Mouse (Mus musculus): ENCODE measurements at regions not wholly inside any gene's neighbourhood (a gene's known extent, or its start where the extent isn't known, plus 50 kb on each side); places are given as distances from the start of the nearest gene placed in this dataset.
A peak's percentile ranks its signal among the peaks of the same experiment; 100 is the strongest.

DNA sequence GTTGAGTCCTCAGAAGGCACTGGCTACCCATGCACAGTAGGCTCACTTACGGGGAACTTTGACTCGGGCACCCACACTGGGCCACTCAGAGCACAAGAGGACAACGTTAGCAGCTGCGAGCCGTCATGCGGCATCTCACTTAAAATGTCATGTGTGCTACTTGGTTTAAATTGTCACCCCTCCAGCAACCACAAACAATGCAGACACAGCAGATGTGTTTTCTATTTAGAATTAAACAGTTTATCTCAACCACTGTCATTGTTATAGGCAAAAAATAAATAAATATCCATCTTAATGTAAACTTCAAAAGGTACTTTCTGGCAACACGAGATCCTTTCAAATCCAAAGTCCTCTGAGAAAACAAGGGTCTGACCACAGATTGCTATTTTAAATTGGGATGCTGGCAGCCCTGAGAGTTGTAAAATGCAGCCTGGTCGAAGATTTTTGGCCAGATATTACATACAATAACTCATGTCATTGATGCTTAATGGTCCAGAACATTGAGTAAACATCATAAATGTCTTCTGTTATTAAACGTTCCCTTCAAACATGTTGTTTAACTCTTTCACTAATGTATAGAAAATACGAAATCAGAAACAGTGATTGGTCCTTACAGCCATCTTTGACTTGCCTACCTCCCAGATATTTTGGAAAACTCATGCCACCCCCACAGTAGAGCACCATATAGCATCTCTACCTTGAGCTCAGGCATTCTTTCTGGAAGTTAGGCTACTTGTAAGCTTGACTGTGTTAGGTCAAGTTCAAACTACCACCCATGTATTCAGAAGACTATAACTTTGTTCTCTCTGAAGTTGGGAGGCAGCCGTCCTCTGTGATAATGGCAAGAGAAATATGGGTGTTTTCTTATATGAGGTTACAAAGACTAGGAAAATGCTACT lies 232.8 kb upstream of the Tcf21 start:
- no peak for DNase-seq

DNA sequence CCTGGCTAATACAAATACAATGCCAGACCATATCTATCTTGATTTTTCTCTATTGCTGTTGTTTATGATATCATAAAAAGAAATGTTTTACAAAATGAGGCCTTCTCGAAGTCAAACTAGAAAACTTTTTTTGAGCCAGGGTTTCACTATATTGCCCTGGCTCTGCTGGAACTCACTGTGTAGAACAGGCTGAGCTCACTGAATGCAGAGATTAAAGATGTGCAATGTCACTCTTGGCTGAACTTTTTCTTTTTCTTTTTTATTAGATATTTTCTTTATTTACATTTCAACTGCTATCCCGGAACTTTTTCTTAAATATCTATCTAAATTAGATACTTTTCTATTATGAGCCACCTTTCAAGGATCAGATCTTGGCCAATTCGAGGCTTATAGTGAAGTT lies 224.5 kb upstream of the Tcf21 start:
- no peak for DNase-seq

DNA sequence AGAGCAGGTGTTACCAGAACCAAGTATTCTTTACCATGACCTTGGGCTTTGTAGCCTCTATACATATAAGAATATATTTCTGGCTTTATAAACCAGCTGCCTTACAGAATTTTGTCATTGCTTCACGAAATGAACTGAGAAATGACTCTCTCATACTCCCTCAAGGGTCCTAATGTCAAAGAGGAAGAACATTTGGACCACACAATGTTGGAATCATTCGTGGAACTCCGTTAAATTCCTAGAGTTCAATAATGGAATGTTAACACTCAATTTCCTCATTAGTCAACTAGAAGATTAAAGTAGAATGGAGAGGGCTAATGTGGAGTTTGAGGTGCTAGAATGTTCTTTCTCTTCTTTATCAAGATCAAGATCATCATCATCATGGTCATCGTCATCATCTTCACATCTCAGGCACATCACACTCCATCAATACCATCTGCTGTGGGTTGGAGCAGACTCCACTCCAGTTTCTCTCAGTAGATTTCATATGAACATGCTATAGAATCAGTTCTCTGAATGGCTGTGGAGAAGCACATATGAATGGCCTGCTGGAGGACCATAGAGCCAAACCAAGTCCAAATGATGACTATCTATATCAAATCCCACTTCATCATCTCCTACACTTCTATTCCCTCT lies 211.6 kb upstream of the Tcf21 start:
- DNase-seq, result no peak

DNA sequence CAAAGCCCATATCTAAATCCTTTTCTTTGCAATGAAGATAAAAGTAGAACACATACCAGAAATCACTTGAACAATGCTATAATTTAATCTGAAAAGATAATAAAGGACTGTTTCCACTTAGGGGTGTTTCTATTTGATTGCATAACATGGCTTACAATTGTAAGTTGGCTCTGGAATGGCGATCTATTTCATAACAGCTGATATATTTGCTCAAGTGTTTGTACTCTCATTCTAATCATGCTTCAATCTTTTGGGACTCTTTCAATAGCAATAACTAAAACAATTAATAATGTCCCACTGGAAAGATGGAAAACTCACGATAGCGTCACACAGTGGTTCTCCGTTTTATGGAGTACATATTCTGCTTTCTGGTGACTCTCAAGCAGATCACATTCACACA lies 208.0 kb upstream of the Tcf21 start:
- DNase-seq, result no peak

DNA sequence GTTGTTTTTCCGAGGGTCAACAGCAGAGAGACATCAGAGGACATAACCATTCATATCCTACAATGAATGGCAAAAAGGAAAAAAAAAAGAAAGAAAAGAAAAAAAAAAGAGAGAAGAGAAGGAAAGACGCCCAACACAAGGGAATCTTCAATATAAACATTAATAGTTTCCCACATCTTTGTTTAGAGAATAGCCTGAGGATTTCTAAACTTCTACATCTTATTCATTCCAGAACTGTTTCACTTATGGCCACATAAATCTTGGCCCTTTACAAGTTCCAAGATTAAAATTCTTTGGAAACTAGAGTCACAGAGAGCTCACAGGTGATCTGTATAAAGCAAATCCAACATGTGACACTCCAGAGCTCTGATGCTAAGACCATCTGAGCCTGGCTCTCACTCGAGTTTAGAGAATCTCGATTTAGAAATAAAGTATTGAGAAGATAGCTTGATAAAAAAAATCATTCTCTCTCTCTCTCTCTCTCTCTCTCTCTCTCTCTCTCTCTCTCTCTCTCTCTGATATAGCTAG lies 197.2 kb upstream of the Tcf21 start:
- no peak for DNase-seq

DNA sequence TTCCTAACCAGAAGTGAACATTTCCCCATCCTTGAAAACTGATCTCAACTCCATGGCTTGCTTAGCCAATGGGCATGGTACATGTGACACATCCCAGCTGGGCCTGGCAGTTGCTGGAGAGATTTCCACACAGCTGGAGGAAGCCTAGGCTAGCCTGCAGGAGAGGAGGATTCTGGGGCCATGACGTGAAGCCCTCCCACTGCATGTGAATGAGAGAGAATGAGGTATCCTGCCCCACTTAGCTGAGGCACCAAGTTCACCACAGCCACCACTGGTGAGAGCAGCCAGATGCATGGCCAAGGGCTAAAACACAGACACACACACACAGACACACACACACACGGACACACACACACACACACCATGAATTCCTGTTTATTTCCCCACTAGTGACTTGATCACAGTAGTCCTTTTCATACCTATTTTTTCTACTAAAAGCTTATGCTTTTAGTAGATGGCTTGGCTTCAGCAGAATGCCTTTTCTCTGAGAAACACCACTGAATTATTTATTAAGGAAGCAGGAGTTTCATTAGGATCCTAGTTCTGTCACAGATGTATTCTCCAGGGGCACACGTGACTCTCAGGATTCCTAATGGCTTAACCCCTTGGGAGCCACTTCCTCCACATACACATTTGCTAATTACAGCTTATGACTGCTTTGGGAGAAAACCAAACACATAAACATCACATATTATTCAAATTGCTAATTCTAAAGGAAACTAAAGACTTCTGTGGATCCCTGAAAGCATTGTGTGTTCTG lies 196.1 kb upstream of the Tcf21 start:
- DNase-seq, result peak; percentile 38

DNA sequence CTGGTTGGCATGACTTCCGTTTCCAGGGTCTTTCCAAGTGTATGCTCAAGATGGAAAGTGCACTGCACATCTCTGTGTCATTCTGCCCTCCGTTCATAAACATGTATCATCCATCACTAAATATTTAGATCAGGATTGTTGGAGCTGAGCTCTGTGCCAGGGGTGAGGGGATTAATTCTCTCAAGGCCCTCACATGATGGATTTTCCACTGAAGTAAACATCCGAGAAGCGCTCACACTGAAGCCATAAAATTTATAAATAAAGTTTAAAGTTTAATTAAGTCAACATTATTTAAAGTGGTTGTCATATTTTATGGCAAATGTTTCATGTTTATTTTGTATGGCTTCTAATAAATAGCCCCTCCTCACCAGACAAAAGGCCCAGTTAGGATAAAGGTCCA lies 190.7 kb upstream of the Tcf21 start:
- DNase-seq, result no peak

DNA sequence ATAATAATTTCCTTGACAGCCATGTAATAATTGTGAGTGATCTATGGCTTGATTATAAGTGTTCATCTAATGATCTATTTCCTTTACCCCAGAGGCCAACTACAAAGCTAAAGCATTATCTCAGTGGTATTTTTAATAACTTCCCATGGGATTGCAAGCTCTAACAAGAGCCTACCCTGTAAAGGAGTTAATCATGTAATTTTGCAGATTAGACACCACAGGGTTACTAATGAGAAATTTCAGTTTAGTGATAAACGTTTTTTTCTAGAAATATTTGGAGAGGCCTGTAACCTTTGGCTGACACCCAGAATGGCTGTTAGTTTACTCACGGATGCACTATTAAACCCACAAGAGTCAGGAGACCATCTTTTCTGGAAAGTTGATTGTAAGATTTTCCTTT lies 190.2 kb upstream of the Tcf21 start:
- DNase-seq, result no peak

DNA sequence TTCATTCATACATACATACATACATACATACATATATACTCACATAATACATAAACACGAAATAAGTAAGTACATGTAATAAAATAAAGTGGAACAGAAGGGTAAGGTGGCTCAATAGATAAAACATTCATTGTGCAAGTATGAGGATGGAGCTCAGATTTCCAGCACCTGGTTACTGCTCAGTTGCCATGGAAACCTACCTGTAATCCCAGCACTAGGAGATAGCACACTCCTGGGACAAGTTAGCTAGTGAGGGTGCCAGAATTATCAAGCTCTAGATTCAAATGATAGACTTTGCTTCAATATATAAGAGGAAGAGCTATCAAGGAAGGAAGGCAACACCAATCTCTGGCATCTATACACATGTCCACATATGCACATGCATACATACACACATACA lies 184.8 kb upstream of the Tcf21 start:
- DNase-seq, result no peak

DNA sequence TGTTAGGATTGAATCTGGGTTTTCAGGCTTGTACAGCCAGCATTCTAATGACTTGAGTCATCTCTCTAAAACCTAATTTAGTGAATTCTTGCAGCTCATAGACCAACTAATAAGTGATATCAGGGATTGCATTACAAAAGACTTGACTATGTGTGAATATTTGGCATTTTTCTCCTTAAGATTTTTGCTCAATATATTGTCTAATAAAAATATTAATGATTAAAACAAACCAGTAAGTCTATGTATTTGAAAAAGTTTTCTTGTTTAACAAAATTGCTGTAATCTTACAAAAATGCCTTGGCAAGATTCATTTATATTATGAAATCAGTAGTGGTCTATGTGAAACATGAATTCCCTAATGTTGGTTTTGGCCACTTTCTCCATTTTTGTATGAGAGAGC lies 183.7 kb upstream of the Tcf21 start:
- no peak for DNase-seq

DNA sequence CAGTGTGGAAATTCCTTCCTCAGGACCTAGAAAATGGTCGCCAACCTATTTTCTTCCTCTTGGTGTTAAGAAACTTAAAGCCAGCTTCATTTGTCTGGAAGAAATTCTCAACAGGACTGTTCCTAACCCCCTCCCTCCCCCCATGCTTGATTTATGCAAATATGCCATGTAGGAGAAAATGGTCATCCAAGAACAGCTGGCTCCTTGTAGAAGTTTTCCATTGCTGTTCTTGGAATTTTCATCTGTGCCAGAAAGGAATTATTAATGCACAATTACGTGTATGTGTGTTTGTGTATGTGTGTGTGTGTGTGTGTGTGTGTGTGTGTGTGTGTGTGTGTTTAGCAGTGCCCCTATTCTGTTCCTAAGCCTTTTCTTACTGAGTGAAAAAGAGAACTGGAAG lies 178.6 kb upstream of the Tcf21 start:
- DNase-seq, result no peak

DNA sequence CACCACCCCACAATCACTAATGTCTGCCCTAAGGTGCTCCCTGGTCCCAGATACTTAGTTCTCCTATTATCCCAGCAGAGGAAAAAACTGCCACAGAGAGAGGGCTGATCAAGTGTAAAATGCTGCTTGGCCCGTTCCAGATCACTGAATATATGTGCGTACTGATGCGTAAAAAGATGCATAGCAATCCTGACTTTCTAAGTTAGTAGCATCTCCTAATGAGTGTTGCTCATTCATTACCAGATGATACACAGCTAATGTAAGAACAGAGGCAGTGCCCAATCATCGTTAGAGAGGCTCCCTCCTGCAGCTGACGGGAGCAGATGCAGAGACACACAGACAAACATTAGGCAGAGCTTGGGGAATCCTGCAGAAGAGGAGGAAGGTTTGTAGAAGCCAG lies 177.6 kb upstream of the Tcf21 start:
- DNase-seq, result peak; percentile 72

DNA sequence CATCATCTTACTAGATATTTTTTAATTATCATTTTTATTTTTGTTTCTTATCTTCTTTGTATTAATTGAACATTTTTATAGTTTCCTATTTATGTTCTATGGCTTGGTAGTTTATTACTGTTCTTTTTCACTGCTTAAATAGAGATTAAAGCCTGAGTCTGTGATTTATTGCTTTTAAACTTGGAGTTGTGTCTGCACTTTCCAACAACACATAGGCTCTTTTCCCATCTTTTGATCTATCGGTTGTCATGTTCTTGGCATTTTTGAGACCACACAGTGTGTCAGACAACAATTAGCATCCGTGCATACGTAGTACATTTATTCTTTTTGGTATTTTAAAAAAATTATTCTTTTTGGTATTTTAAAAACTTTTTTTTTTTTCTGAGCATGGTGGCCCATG lies 173.2 kb upstream of the Tcf21 start:
- no peak for DNase-seq

DNA sequence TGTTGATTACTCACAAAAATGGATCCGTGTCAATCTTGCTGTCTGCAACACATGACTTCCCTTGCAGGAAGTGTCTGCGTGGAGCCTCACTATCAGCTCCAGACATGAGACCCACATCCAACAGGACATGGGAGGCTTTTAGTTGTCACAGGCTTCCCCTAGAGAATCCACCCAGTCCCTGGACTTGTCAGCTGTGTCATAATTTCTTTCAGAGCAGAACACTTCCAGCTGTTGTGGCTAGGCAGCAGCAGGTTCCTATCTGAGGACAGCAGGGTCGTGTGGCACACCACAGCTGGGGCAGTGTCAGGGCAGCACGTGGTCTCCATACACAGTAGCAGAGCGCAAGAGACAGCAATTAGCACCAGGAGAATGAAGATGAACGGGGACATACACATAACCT lies 161.8 kb upstream of the Tcf21 start:
- no peak for DNase-seq

DNA sequence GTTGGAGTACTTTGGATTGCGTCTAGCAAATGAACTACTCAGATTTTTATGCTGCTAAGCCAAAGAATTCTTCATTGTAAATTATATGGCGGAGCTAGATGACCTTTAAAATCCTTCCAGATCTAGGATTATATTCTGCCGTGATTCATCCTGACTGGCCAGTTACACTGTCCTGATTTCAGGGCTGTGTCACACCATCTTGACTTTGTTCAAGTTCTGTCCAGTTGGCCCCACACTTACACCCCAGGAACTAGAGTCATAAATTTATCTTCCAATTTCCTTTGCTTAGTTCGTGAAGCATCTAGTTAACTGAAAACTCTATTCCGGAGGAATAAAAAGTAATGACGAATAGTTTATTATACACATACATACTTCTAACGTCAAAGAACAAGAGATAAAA lies 158.5 kb upstream of the Tcf21 start:
- no peak for DNase-seq

DNA sequence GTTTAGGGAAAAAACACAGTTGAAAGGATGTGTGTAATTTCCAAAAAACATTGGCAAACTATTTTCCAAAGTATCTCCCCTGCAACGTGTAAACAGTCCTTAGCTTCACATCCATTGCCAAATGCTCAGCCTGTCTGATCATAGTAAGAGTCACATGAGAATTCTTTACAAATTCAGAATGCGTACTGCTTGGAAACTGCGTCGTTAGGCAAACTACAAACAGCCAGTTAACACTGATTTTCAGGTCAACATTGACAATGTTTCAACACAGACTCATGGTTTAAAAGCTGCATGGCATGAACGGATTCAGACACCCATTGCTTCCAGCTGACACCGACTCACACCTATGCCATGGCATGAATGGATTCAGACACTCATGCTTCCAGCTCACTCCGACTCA lies 137.0 kb upstream of the Tcf21 start:
- DNase-seq, result no peak

DNA sequence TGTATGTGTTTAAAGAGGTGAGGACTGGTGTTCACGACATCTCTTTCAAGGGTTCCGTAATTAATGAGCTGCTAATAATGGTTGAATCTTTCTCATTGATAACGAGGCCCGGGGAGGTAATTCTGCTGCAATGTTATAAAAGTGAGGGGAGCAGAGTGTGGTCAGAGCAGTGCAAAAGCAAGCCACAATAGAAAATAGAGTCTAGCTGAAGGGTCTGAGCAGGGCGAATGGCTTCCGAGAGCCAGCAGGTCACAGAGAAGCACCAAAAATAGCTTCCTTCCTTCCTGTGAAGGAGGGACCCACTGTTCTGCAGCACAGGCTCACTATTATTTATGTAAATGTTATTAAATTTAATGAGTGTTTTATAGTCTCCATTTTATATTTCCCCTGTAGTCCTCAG lies 133.3 kb upstream of the Tcf21 start:
- no peak for DNase-seq

DNA sequence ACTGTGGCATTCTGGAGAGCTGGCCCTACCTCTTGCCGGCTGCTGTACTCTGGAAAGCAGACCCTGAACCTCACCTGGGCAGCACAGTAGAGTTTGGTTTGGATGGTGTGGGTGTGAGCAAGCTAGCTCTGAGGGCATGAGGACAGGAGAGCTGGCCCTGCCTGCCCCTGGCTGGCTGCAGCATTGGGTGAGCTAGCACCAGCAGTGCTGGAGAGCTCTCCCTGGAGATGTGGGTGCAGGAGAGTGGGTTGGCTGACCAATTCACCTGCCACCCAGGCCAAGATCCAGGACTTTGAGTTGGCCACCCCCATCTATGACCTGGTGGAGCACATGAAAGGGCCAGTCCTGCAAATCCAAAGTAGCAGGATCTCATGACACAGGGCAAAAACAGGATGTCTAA lies 124.3 kb upstream of the Tcf21 start:
- DNase-seq, result no peak

DNA sequence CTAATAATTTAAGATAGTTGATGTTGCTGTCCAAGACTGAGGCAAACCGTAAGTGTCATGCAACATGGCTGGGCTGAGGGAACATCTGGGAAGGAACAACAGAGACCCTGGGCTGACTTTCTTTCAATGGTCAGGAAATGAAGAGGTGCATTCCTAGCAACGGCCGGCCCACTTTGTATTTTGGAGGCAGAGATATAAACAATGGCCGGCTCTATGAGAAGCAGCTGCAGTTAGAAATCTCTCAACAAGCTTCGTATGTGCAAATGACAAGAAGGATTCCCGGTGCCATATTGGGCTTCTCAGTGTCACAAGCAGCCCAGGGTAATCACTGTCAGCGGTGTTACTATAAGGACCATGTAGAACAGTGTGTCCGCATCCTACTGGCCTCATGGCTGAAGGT lies 108.0 kb upstream of the Tcf21 start:
- no peak for DNase-seq

DNA sequence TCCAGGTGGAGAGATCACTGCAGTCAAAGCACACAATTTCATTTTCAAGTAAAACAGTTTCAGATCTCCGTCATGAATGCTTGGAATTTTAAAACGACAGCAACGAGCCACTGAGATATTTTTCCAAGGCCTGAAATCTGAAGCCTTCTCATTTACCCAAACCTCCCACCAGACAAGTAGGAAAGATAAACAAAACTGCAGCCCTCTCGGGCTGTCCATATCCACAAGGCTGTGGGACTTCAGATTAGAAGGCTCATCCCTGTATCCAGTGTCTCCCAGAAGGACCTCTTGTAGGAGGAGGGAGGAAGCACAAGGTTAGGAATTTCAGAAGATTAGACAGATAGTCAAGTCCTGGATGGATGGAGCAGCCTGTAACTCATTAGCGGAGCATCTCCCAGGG lies 106.1 kb upstream of the Tcf21 start:
- no peak for DNase-seq

DNA sequence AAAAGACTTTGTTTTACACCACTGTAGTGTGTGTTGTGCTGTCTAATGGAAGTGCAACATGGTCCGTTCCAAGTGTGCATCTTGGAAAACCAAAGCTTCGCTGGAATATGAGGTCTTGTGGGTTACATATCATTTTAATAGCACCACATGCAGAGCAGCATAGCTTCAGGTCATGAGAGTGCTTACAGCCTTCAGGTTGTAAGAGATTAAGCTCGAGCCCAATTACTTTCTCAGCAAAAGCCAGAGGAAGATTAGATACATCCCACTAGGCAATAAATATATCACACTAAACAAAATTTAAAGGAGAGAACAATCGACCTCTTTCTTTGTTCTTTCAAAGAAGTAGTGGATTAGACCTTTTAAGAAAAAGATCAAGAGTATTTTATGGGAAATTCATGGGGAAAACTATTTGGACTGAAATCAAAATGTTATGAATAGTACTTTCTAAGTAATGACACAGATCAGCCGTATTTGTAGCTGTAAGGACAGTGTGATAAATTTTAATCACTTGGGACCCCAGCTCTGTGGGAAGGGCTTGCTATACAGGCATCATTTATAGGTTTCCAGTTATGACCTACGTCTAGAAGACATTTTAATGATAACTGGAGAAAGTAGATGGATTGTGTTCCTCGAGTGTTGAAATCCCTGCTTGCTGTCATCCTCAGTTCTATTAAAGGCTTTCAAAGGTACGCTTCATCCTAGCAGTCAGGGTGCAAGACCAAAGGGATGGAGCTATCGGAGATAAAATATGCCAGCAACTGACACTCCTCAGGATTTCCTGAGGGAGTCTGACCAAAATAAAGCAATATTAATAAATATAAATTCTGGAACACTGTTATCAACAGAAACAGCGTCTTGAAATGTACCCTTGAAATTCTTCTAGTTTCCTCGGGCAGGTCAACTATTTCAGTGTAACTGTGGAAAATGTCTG lies 101.3 kb upstream of the Tcf21 start:
- no peak for DNase-seq

DNA sequence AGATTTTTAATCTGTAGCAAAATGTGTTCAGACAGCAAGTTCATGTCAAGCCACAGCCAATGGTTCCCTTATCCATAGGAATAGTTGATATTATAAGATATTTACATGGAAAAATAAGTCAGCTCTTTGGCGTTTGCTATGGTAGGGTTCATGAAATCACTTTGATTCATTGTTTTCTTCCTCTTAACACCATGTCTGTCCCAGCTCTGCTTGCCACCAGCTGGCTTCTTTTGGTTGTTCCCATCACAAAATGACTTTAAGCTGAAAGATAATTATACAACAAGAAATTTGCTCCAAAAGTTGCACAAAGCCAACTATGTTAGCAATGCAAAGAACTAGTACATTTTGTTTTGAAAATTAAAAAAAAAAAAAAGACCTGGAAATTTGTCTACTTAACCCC lies 99.9 kb upstream of the Tcf21 start:
- DNase-seq, result no peak

DNA sequence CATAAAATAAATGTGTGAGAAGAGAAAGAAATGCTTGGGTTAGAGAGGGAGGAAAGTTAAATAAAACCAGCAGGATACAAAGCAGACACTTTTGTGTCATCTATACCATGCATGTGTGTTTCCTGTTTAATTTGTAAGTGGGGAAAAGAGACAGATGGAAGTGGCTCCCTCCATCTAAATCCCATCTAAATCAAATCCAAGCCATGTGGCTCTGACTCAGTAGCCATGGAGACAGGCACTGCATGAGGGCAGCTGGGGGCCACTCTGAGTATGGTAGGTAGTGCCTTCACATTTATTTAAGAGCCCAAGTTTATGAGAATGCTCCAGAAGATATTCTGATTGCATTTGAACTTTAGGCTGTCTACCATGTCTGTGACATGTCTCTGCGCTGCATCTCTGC lies 97.8 kb upstream of the Tcf21 start:
- DNase-seq, result no peak

Data from retina, postnatal 1 day (tissue).